Mouse (Mus musculus) bone marrow, adult 2 months (tissue): ENCODE data around the gene Lars2.

Source experiments
- CTCF ChIP-seq: fragments of 200-500 bp; IDR thresholded peaks from 2 replicates; pipeline ENCODE4 v1.5.1; 2011; ENCODE audit warnings: low read length, control low read depth; ENCODE audit not compliant: control insufficient read depth, insufficient read depth
- POLR2A ChIP-seq: fragments of 200-500 bp; IDR thresholded peaks from 2 replicates; pipeline ENCODE4 v1.6.1; 2011; ENCODE audit warnings: low read depth, mild to moderate bottlenecking, control low read depth, low read length, borderline replicate concordance; ENCODE audit not compliant: control insufficient read depth

- TF ChIP-seq CTCF (no peak), POLR2A (no peak)
Observed at GRCm38 (mm10) chr9:123343069-123343468, 23.7 kb upstream of the Lars2 start.
